Mouse (Mus musculus): Measurements from ENCODE around the gene Gm6040.

- no peak for TF ChIP-seq CTCF (IDR thresholded peaks at IDR 0.05; ENCODE audit: insufficient read depth, low read length)
- TF ChIP-seq POLR2A (IDR thresholded peaks at IDR 0.05; ENCODE audit: borderline replicate concordance, extremely low read depth, low read depth, low read length), result no peak
Measured at GRCm38 (mm10) chr8:20912288-20912687, 9.6 kb downstream of the Gm6040 start.
